Mouse (Mus musculus) WW6 (cell line): ENCODE measurements at regions not wholly inside any gene's neighbourhood (a gene's known extent, or its start where the extent isn't known, plus 50 kb on each side); places are given as distances from the start of the nearest gene placed in this dataset.

ENCODE experiments used
- DNase-seq: peaks from one replicate; pipeline ENCODE4 v3.0.0-alpha.2; 2013; ENCODE audit warnings: low read depth, low spot score

GRCm38 (mm10) chr15:63006471-63007228, 838.3 kb downstream of the Gsdmc2 start:
- no peak for DNase-seq

DNA sequence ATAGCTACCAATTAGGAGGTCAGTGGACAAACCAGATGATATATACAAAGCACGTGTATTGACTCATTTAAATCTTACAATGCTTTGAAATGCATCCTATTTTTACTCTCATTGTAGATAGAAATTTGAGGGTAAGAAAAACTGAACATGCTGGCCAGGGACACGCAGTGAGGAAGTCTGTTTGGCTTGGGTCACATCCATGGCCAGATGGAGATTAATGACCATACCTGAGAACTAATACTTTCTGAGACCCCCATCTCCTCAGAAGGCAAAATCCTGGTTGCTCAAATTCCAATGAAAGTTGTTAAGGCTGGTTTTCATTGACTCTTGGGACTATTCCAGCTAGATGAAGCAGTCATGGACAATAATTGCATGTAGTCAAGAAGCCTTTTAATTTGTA, 850.3 kb downstream of the Gsdmc2 start:
- no peak for DNase-seq

DNA sequence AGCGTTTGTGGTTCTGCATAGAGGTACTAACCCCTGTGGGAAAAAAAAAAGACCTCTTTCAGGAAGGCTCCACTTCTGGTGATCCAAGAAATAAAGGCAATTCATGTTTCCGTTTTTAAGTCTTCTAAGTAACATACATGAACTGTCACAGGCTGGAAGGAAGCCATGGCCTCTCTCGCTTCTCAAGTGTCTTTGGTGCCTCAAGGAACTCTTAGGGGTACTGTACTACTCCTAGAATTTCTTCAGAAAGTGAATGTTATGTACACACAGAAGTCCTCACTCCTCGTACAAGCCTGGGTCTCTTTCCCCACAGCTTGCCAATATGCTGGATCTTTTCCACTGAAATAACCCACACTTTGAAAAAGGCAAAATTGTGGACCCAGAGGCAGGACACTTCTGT, 858.1 kb downstream of the Gsdmc2 start:
- no peak for DNase-seq

DNA sequence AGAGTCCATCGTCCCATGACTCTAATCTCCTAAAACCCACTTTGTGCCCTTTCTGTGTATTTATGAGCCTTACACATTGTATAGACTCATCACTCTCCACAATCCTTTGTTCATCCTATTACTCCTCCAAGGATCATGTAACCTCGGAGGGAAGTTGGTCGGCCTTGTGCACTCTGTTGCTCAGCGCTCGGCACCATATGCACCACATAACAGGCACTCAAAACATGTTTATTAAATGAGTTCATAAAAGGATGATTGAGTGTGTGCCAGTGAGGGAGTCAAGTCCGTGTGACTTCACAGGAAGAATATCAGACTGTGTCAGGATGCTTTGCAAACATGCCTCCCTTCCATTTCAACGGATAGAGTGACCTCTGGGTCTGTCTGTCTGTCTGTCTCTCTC, 858.8 kb downstream of the Gsdmc2 start:
- DNase-seq, result no peak

GRCm38 (mm10) chr15:62970566-62970965, 874.4 kb downstream of the Gsdmc2 start:
- no peak for DNase-seq

DNA sequence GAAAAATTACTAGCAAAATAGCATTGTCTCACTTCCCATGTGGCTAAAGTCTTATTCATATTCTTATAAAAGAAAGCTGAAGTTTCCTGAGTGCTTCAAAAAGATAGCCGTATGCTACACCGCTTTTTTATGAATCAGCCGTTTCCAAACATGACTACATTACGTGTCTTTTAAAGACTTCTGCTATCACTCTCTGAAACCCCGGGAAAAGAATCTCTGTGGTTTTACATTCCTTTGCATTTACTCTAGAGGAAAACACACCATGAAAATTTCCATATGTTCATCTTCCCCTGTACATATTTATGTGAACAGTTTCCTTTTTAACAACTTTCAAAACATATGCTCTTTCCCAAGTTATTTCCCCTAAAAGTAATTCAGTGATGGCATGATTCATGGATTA, 882.3 kb downstream of the Gsdmc2 start:
- DNase-seq, result no peak

DNA sequence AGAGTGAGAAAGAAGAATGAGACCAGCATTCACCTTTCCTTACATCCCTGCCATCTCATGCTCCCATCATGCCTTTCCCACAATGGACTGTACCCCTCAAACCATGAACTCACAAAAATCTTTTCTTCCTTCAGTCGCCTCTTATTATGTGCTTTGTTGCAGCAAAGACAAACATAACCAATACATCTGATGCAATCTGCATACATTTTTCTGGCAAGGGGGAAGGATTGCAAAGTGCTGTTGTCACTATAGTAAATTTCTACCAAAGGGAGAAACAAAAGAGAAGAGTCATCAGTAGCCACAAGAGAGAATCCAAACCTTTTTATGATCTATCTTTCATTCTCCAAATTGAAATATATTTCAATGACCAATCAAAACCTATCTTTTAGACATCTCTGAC, 884.4 kb downstream of the Gsdmc2 start:
- DNase-seq, result no peak

DNA sequence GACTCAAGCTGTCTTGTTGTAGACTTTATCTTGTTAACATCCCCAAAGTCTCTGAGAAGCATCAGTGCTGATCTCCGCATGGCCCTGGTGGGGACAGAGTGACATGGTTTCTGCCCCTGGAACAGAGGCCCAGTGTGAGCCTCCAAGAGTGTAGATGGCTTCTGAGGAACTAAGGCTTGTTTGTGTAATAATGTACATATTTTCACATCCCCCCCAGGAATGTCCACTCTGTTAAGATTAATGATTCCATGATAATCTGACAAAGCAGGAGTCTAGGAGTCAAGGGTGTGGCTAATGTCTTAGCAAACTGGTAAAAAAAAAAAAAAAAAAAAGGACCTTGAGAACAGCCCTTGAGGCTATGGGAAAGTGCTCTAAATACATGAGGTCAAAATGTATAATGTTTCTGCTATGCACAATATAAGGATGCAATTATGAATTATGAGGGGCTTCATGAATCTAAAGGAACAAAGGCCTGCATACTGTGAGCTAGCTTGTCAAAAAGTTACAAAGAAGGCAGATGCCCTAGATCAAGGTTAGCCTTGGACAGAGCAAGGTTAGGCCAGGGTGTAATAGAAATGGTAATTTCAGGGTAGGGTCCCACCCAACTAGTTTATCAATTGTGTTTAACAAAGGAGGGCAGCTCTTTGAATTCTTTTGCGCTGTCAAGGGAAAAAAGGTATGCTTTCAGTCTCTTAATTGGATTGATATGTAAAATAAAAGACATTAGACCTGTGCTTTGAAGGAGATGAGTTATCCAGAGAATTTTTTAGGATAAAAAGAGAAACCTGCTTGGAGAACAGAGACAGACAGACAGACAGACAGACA, 886.3 kb downstream of the Gsdmc2 start:
- peak; percentile 31 for DNase-seq

- DNase-seq, result no peak
Measured at GRCm38 (mm10) chr15:62954889-62955288, 890.1 kb downstream of the Gsdmc2 start.

DNA sequence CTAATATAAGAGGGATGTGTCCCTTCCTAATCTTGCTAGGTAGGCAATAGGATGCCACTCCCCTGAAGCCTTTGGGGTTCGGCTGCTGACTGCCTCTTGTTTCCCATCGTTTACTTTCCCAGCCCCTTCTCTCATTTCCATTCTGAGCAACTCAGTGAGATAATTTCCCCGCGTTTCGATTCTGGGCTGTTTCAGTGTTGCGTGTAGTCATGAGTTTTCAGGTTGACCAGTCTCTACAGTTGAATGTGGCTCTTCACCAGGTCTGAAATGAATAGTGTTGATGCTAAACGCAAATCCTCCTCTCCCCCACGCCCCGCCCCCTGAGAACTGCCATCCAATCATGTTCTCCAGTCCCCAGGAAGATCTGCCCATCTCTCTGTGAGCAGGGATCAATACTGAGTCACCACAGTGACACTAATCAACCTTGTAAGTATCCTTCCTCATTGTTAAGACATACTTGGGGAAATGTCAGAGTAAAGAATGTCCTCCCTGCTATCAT, 890.6 kb downstream of the Gsdmc2 start:
- no peak for DNase-seq

DNA sequence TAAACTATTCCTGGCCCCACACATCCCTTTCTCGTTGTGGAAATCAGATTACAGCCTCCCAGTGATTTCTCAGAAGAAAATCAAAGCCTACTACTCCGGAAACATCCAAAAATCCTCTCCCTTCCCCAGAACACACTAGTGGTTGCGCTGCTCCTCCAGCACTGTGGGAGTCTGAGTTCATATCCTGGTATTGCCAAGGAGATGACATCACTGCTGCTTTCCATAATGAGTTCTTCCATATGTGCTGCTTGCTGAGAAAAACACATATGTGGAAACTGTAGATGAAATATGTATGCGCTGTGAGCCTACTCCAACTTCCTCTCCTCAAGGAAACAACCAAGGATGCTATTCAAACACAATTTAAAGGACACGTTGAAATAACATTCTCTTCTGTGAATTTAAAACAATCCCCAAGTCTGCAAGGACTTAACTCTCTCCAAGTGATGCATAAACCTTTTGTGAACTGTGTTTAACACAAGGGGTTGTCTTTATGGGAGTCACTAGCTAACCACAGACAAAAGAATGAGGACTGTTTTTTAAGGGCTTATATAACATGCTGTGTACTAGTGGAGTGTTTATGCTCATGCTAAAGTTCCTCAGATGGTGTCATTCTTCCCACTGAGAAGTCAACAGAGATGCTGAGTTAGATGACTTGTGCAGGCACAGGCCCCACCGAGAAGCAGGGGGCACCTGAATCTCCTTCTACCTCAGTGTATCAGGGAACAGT, 891.6 kb downstream of the Gsdmc2 start:
- no peak for DNase-seq

DNA sequence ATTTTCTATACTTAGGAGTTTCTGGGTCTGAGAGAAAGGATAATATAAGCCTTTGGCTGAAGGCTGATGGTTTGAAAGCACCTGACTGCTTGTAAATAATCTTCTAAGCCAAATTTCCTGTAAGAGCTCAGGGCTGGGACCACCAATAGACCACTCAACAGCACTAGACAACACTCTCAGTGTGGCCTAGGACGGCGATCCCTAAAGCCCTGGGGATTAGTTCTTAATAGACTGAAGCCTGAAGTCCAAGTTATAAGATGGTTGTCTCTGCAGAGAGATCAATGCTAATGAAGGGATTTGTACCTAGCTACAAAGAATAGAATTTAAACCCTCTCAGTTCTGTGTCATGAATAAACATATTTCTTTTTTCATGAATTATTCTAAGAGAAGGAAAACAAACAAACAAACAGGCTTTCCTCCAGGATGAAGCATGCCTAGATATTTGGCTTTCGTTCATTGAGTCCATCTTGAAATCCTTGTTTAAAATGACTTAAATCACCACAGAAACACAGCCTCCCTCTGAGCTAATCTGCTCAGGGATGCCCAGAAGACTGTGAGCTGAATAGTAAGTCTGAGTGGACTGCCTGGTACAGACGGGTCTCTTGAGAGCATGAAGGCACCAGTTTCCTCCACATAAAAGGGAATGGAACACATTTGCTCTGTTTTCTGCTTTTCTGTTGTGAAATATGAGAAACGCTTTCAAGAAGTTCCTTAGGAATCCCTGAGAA, 892.3 kb downstream of the Gsdmc2 start:
- no peak for DNase-seq

- DNase-seq, result no peak
Measured at GRCm38 (mm10) chr15:62939416-62939815, 905.6 kb downstream of the Gsdmc2 start.

DNA sequence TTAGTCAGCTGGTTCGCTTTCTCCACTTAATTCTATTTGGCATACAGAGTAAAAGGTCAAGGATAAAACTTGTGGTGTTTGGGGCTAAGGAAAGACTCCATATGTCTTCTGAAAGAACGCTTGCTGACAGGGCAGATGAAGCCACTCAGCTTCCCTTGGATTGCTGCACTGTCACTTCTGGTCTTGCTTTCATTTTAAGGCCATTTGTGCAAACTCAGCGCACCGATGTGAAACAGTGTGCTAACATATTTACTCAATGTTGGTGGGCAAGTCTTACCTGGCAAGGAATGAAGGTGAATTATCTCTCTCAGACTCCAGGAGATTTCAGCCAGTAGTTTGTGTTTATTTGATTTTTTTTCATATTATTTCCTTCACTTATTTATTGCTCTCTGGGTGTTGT, 907.2 kb downstream of the Gsdmc2 start:
- DNase-seq, result no peak

GRCm38 (mm10) chr15:62934522-62935189, 910.3 kb downstream of the Gsdmc2 start:
- DNase-seq, result no peak

DNA sequence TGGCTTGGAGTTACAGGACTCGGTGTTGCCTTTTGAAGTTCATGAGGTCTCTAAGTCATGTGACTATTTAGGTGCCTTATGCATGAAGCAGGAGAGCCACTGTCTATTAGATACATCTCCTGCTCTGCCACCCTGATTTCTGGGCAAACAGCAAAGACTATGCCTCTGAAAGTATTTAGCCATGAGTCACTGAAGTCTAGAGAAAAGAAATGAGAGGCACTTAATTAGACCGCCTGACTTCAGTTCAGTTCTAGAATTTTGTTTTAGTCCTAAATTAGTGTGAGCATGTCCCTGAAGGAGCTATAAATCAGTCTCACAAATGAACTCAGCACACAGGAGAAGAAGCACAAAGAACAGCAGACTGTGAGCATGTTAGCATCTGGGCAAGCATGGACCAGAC, 924.5 kb downstream of the Gsdmc2 start:
- no peak for DNase-seq

DNA sequence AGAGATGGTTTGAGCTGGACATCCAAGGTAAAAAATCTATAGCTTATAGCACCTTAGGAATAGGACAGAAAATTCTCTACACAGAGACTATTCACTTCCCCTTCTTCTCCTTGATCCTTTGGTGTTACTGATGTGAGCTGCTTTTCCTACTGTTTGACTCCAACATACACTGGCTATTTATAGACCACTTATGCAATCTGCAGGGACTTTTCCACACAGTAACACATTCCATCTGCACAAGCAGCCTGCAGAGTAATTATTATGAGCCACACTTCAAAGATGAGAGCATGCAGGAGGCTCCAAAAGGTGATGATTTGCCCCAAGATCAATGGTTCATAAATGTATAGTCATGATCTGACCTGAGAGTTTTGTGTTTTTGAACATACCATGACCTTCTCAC, 925.7 kb downstream of the Gsdmc2 start:
- no peak for DNase-seq

GRCm38 (mm10) chr15:62908379-62908778, 936.6 kb downstream of the Gsdmc2 start:
- DNase-seq, result no peak

- no peak for DNase-seq
Measured at GRCm38 (mm10) chr15:62907181-62907580, 937.8 kb downstream of the Gsdmc2 start.

DNA sequence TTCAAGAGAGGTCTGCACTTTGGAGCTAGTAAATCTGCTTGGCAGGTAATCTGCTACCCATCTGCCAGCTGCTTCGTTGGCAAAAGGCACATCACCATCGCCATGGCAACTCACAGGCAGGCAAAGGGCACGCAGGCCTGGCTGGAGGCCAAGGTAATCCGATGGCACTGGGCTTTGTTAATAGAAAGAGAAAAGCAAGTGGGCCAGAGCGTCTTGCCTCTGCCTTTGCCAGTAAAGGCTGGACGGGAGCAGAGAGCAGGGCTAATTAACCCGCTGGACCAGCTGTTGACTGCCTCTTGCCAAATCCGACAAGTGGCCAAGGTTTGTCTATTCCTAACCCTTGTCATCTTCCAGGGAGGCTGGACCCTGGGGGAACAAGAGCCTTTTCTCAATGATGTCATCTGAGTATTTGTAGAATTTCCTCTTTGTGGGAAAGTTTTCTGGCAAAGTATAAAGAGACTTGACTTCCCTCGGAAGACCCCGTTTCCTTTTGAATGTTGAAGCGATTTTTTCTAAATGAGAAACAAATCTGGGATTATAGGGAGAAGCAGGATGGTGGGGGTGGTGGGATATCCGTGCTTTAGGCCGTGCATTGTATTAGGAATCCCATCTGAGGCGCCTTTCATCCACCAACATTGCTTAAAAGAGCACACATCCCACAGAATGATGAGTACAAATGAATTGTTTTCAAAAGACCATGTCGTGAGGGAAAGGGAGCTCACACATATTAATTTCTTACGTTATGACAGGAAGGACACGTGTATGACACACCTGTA, 941.7 kb downstream of the Gsdmc2 start:
- no peak for DNase-seq
